Mouse (Mus musculus): ENCODE measurements around the gene Olfm1. TPM values are rescaled to one million over a fixed set of nuclear protein-coding genes. Genes with fewer than 3 reads are reported as not detected.
A peak's percentile ranks its signal among the peaks of the same experiment; 100 is the strongest.

The Olfm1 gene
- polyA plus RNA-seq, 1 experiment from 2014 or later, result 34.5 TPM

GRCm38 (mm10) chr2:28212911-28213310 lies 20.1 kb downstream of the Olfm1 start:
- ATAC-seq (ENCODE audit: insufficient number of reproducible peaks, low FRiP score, low TSS enrichment, low read depth), result no peak
- Histone ChIP-seq H3K4me3 (replicated peaks) (no peak overlapping the region), H3K27me3 (no peaks in the 10 kb centered on the region), H3K9me3 (replicated peaks) (no peaks in the 10 kb centered on the region), H3K27ac (replicated peaks) (no peak overlapping the region), H3K36me3 (peaks cover 30% of the 10 kb centered on the region), H3K4me1 (peaks cover 19% of the 10 kb centered on the region), H3K9ac (no peak overlapping the region), H3K4me2 (replicated peaks) (no peak overlapping the region)
- 56% methylated on average over 5 of the region's 5 CpGs for WGBS

GRCm38 (mm10) chr2:28216211-28216775 lies 23.5 kb downstream of the Olfm1 start:
- H3K9me3 ChIP-seq (replicated peaks), result no peaks in the 10 kb centered on the region
- no peak overlapping the region for H3K4me3 ChIP-seq (replicated peaks)
- no peak overlapping the region for H3K4me2 ChIP-seq (replicated peaks)
- no peak overlapping the region for H3K27ac ChIP-seq (replicated peaks)
- no peaks in the 10 kb centered on the region for H3K27me3 ChIP-seq
- 72% methylated on average over 5 of the region's 5 CpGs for WGBS
- H3K4me1 ChIP-seq, result 0 out of 2 replicates have a peak, but pooled peaks cover 6% of the 10 kb centered on the region
- H3K9ac ChIP-seq, result no peak overlapping the region
- H3K36me3 ChIP-seq, result peaks cover 30% of the 10 kb centered on the region
- no peak for ATAC-seq (ENCODE audit: insufficient number of reproducible peaks, low FRiP score, low TSS enrichment, low read depth)

DNA sequence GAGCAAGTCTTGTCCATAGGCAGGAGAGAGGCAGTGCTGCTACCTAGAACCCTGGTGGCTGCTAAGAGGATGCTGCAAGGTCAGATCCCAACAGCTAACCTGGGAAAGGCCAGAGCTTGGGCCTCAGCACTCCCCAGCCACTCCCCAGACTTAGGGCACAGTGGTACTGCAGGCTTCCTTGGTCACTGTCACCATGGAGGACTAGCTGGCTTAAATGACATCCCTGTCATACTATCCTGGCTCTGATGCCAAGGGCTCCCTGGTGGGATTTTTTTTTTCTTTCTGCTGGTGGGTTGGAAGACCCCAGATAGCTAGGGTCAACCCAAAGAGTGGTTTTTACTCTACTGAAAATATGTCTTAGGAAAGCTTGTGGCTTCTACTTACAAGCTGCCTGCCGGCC lies 25.0 kb downstream of the Olfm1 start:
- no peak overlapping the region for H3K4me2 ChIP-seq (replicated peaks)
- H3K4me1 ChIP-seq, result no peaks in the 10 kb centered on the region
- H3K9ac ChIP-seq, result no peak overlapping the region
- peaks cover 26% of the 10 kb centered on the region for H3K36me3 ChIP-seq
- no peak overlapping the region for H3K27ac ChIP-seq (replicated peaks)
- ATAC-seq (ENCODE audit: insufficient number of reproducible peaks, low FRiP score, low TSS enrichment, low read depth), result no peak
- 87% methylated on average over 1 of the region's 1 CpGs for WGBS
- no peak overlapping the region for H3K4me3 ChIP-seq (replicated peaks)
- no peaks in the 10 kb centered on the region for H3K9me3 ChIP-seq (replicated peaks)
- no peaks in the 10 kb centered on the region for H3K27me3 ChIP-seq

- 67% methylated on average over 7 of the region's 7 CpGs for WGBS
- Histone ChIP-seq H3K4me3 (replicated peaks) (no peak overlapping the region), H3K9me3 (replicated peaks) (no peaks in the 10 kb centered on the region), H3K27ac (replicated peaks) (no peak overlapping the region), H3K4me2 (replicated peaks) (no peak overlapping the region), H3K9ac (no peak overlapping the region), H3K4me1 (no peaks in the 10 kb centered on the region), H3K27me3 (no peaks in the 10 kb centered on the region), H3K36me3 (peaks cover 22% of the 10 kb centered on the region)
- ATAC-seq (ENCODE audit: insufficient number of reproducible peaks, low FRiP score, low TSS enrichment, low read depth), result no peak
Observed at GRCm38 (mm10) chr2:28218651-28219356, 26.0 kb downstream of the Olfm1 start.

GRCm38 (mm10) chr2:28219625-28220024 lies 26.8 kb downstream of the Olfm1 start:
- ATAC-seq (ENCODE audit: insufficient number of reproducible peaks, low FRiP score, low TSS enrichment, low read depth), result no peak
- no peak overlapping the region for H3K4me3 ChIP-seq (replicated peaks)
- no peak overlapping the region for H3K4me2 ChIP-seq (replicated peaks)
- WGBS, result 92% methylated on average over 1 of the region's 1 CpGs
- no peak overlapping the region for H3K9ac ChIP-seq
- H3K27me3 ChIP-seq, result no peaks in the 10 kb centered on the region
- H3K9me3 ChIP-seq (replicated peaks), result no peaks in the 10 kb centered on the region
- H3K36me3 ChIP-seq, result peaks cover 14% of the 10 kb centered on the region
- peaks cover 1% of the 10 kb centered on the region; the same call in 1 of the 2 replicates for H3K4me1 ChIP-seq
- H3K27ac ChIP-seq (replicated peaks), result no peak overlapping the region

- H3K36me3 ChIP-seq, result no peaks in the 10 kb centered on the region
- no peak for ATAC-seq (ENCODE audit: insufficient number of reproducible peaks, low FRiP score, low TSS enrichment, low read depth)
- 45% methylated on average over 2 of the region's 2 CpGs for WGBS
Observed at GRCm38 (mm10) chr2:28221803-28222202, 29.0 kb downstream of the Olfm1 start.

GRCm38 (mm10) chr2:28224819-28225218 lies 32.0 kb downstream of the Olfm1 start:
- Histone ChIP-seq H3K27me3 (no peaks in the 10 kb centered on the region), H3K4me3 (replicated peaks) (no peak overlapping the region), H3K4me1 (peaks cover 28% of the 10 kb centered on the region), H3K4me2 (replicated peaks) (no peak overlapping the region), H3K9me3 (replicated peaks) (no peaks in the 10 kb centered on the region), H3K9ac (no peak overlapping the region), H3K36me3 (peaks cover 10% of the 10 kb centered on the region), H3K27ac (replicated peaks) (0 out of 2 replicates have a peak overlapping the region, but pooled peaks have one; percentile 45)
- ATAC-seq (ENCODE audit: insufficient number of reproducible peaks, low FRiP score, low TSS enrichment, low read depth), result no peak
- WGBS, result 45% methylated on average over 5 of the region's 5 CpGs

More at GRCm38 (mm10) chr2:28221803-28222202, 29.0 kb downstream of the Olfm1 start:
- no peak overlapping the region for H3K27ac ChIP-seq (replicated peaks)
- no peak overlapping the region for H3K4me2 ChIP-seq (replicated peaks)
- H3K9me3 ChIP-seq (replicated peaks), result no peaks in the 10 kb centered on the region
- peaks cover 22% of the 10 kb centered on the region for H3K4me1 ChIP-seq
- no peaks in the 10 kb centered on the region for H3K27me3 ChIP-seq
- no peak overlapping the region for H3K9ac ChIP-seq
- H3K4me3 ChIP-seq (replicated peaks), result no peak overlapping the region

- H3K9ac ChIP-seq, result no peak overlapping the region
- WGBS, result 30% methylated on average over 3 of the region's 3 CpGs
- peak overlapping the region; percentile 45 for H3K27ac ChIP-seq (replicated peaks)
Observed at GRCm38 (mm10) chr2:28225906-28226305, 33.1 kb downstream of the Olfm1 start.

GRCm38 (mm10) chr2:28226971-28227370 lies 34.2 kb downstream of the Olfm1 start:
- Histone ChIP-seq H3K9ac (no peak overlapping the region), H3K4me3 (replicated peaks) (no peak overlapping the region), H3K4me2 (replicated peaks) (no peak overlapping the region), H3K27me3 (no peaks in the 10 kb centered on the region), H3K36me3 (peaks cover 20% of the 10 kb centered on the region), H3K27ac (replicated peaks) (0 out of 2 replicates have a peak overlapping the region, but pooled peaks have one; percentile 12), H3K4me1 (peaks cover 28% of the 10 kb centered on the region), H3K9me3 (replicated peaks) (no peaks in the 10 kb centered on the region)
- no peak for ATAC-seq (ENCODE audit: insufficient number of reproducible peaks, low FRiP score, low TSS enrichment, low read depth)
- WGBS, result 56% methylated on average over 5 of the region's 5 CpGs

More at GRCm38 (mm10) chr2:28225906-28226305, 33.1 kb downstream of the Olfm1 start:
- Histone ChIP-seq H3K4me1 (peaks cover 28% of the 10 kb centered on the region), H3K27me3 (no peaks in the 10 kb centered on the region), H3K36me3 (peaks cover 20% of the 10 kb centered on the region), H3K4me3 (replicated peaks) (no peak overlapping the region), H3K9me3 (replicated peaks) (no peaks in the 10 kb centered on the region), H3K4me2 (replicated peaks) (no peak overlapping the region)
- no peak for ATAC-seq (ENCODE audit: insufficient number of reproducible peaks, low FRiP score, low TSS enrichment, low read depth)

- Histone ChIP-seq H3K4me2 (replicated peaks) (no peak overlapping the region), H3K27ac (replicated peaks) (0 out of 2 replicates have a peak overlapping the region, but pooled peaks have one; percentile 12), H3K4me3 (replicated peaks) (no peak overlapping the region), H3K9ac (no peak overlapping the region), H3K36me3 (peaks cover 20% of the 10 kb centered on the region), H3K4me1 (peaks cover 28% of the 10 kb centered on the region), H3K27me3 (no peaks in the 10 kb centered on the region), H3K9me3 (replicated peaks) (no peaks in the 10 kb centered on the region)
- 0 out of 2 replicates have a peak, but pooled peaks have one; percentile 45 for ATAC-seq (ENCODE audit: insufficient number of reproducible peaks, low FRiP score, low TSS enrichment, low read depth)
- 13% methylated on average over 8 of the region's 8 CpGs for WGBS
Observed at GRCm38 (mm10) chr2:28227589-28228191, 34.9 kb downstream of the Olfm1 start.

GRCm38 (mm10) chr2:28228364-28228763 lies 35.6 kb downstream of the Olfm1 start:
- H3K27ac ChIP-seq (replicated peaks), result no peak overlapping the region
- no peaks in the 10 kb centered on the region for H3K9me3 ChIP-seq (replicated peaks)
- no peak for ATAC-seq (ENCODE audit: insufficient number of reproducible peaks, low FRiP score, low TSS enrichment, low read depth)
- no peak overlapping the region for H3K4me2 ChIP-seq (replicated peaks)
- H3K27me3 ChIP-seq, result no peaks in the 10 kb centered on the region
- peaks cover 20% of the 10 kb centered on the region for H3K36me3 ChIP-seq
- H3K4me1 ChIP-seq, result peaks cover 28% of the 10 kb centered on the region
- no peak overlapping the region for H3K9ac ChIP-seq
- H3K4me3 ChIP-seq (replicated peaks), result no peak overlapping the region
- 65% methylated on average over 4 of the region's 4 CpGs for WGBS

Data from embryonic facial prominence, embryonic 15.5 days (tissue).